Mouse (Mus musculus): ENCODE measurements at regions not wholly inside any gene's neighbourhood (a gene's known extent, or its start where the extent isn't known, plus 50 kb on each side); places are given as distances from the start of the nearest gene placed in this dataset.

- TF ChIP-seq POLR2A (IDR thresholded peaks at IDR 0.05; ENCODE audit: borderline replicate concordance, insufficient read depth, low read length) (no peak), CTCF (IDR thresholded peaks at IDR 0.05; ENCODE audit: borderline replicate concordance, insufficient read depth, low read depth, low read length) (no peak)
Observed at GRCm38 (mm10) chr1:107805823-107806222, 216.0 kb downstream of the Serpinb8 start.

Data from cerebellum, adult 2 months (tissue).